Mouse (Mus musculus): Measurements from ENCODE around the gene Sfmbt1. TPM values are rescaled to one million over a fixed set of nuclear protein-coding genes. Genes with fewer than 3 reads are reported as not detected.

Sfmbt1 gene
- polyA plus RNA-seq, 1 experiment from 2014 or later: 12.1 TPM

- no peaks in the 10 kb centered on the region for H3K27me3 ChIP-seq (replicated peaks)
- no peak for ATAC-seq (ENCODE audit: insufficient read depth, low FRiP score, low read depth)
- no peak overlapping the region for H3K4me3 ChIP-seq (replicated peaks)
- no peak overlapping the region for H3K4me2 ChIP-seq
- no peaks in the 10 kb centered on the region for H3K9me3 ChIP-seq
- 61% methylated on average over 4 of the region's 4 CpGs for WGBS
- no peaks in the 10 kb centered on the region for H3K36me3 ChIP-seq
- peak overlapping the region; percentile 13; the same call in 1 of the 2 replicates for H3K27ac ChIP-seq
- H3K4me1 ChIP-seq: peaks cover 34% of the 10 kb centered on the region
- no peak overlapping the region for H3K9ac ChIP-seq
Measured at GRCm38 (mm10) chr14:30828077-30828476, 113.4 kb downstream of the Sfmbt1 start.

- WGBS: 56% methylated on average over 11 of the region's 11 CpGs
- H3K9ac ChIP-seq: no peak overlapping the region
- H3K4me3 ChIP-seq (replicated peaks): no peak overlapping the region
- H3K4me2 ChIP-seq: 0 out of 2 replicates have a peak overlapping the region, but pooled peaks have one; percentile 4
- H3K36me3 ChIP-seq: no peaks in the 10 kb centered on the region
- no peaks in the 10 kb centered on the region for H3K9me3 ChIP-seq
- no peaks in the 10 kb centered on the region for H3K27me3 ChIP-seq (replicated peaks)
- ATAC-seq (ENCODE audit: insufficient read depth, low FRiP score, low read depth): peak; percentile 32; the same call in 1 of the 2 replicates
- peak overlapping the region; percentile 52 for H3K27ac ChIP-seq
- peaks cover 34% of the 10 kb centered on the region for H3K4me1 ChIP-seq
Measured at GRCm38 (mm10) chr14:30828635-30829460, 114.2 kb downstream of the Sfmbt1 start.

- no peak overlapping the region for H3K4me3 ChIP-seq (replicated peaks)
- peaks cover 7% of the 10 kb centered on the region; the same call in 1 of the 2 replicates for H3K36me3 ChIP-seq
- no peak overlapping the region for H3K27ac ChIP-seq
- no peaks in the 10 kb centered on the region for H3K27me3 ChIP-seq (replicated peaks)
- no peak overlapping the region for H3K9ac ChIP-seq
- H3K9me3 ChIP-seq: no peaks in the 10 kb centered on the region
- ATAC-seq (ENCODE audit: insufficient read depth, low FRiP score, low read depth): no peak
- no peak overlapping the region for H3K4me2 ChIP-seq
- H3K4me1 ChIP-seq: no peaks in the 10 kb centered on the region
- WGBS: 85% methylated on average over 14 of the region's 14 CpGs
Measured at GRCm38 (mm10) chr14:30837416-30837996, 122.9 kb downstream of the Sfmbt1 start.

GRCm38 (mm10) chr14:30843701-30844100 lies 129.1 kb downstream of the Sfmbt1 start:
- Histone ChIP-seq H3K27ac (no peak overlapping the region), H3K36me3 (0 out of 2 replicates have a peak, but pooled peaks cover 4% of the 10 kb centered on the region), H3K4me3 (replicated peaks) (no peak overlapping the region), H3K4me1 (no peaks in the 10 kb centered on the region), H3K4me2 (no peak overlapping the region), H3K9me3 (no peaks in the 10 kb centered on the region), H3K9ac (no peak overlapping the region), H3K27me3 (replicated peaks) (no peaks in the 10 kb centered on the region)
- ATAC-seq (ENCODE audit: insufficient read depth, low FRiP score, low read depth): no peak
- WGBS: 84% methylated on average over 3 of the region's 3 CpGs

- Histone ChIP-seq H3K27me3 (replicated peaks) (no peaks in the 10 kb centered on the region), H3K4me3 (replicated peaks) (no peak overlapping the region), H3K4me2 (no peak overlapping the region), H3K27ac (no peak overlapping the region), H3K9ac (no peak overlapping the region), H3K9me3 (no peaks in the 10 kb centered on the region), H3K36me3 (no peaks in the 10 kb centered on the region), H3K4me1 (no peaks in the 10 kb centered on the region)
- WGBS: 88% methylated on average over 5 of the region's 5 CpGs
- ATAC-seq (ENCODE audit: insufficient read depth, low FRiP score, low read depth): no peak
Measured at GRCm38 (mm10) chr14:30850504-30850903, 135.9 kb downstream of the Sfmbt1 start.

- 86% methylated on average over 5 of the region's 5 CpGs for WGBS
- Histone ChIP-seq H3K36me3 (no peaks in the 10 kb centered on the region), H3K9ac (no peak overlapping the region), H3K9me3 (no peaks in the 10 kb centered on the region), H3K4me1 (no peaks in the 10 kb centered on the region), H3K27me3 (replicated peaks) (no peaks in the 10 kb centered on the region), H3K4me2 (no peak overlapping the region), H3K27ac (no peak overlapping the region), H3K4me3 (replicated peaks) (no peak overlapping the region)
- ATAC-seq (ENCODE audit: insufficient read depth, low FRiP score, low read depth): peak; percentile 53; the same call in 1 of the 2 replicates
Measured at GRCm38 (mm10) chr14:30852325-30852724, 137.7 kb downstream of the Sfmbt1 start.

- Histone ChIP-seq H3K36me3 (no peaks in the 10 kb centered on the region), H3K4me3 (replicated peaks) (no peak overlapping the region), H3K4me2 (no peak overlapping the region), H3K4me1 (no peaks in the 10 kb centered on the region), H3K9ac (no peak overlapping the region), H3K27me3 (replicated peaks) (no peaks in the 10 kb centered on the region), H3K9me3 (no peaks in the 10 kb centered on the region), H3K27ac (no peak overlapping the region)
- 90% methylated on average over 3 of the region's 3 CpGs for WGBS
- ATAC-seq (ENCODE audit: insufficient read depth, low FRiP score, low read depth): no peak
Measured at GRCm38 (mm10) chr14:30855316-30855715, 140.7 kb downstream of the Sfmbt1 start.

- Histone ChIP-seq H3K4me1 (peaks cover 11% of the 10 kb centered on the region; the same call in 1 of the 2 replicates), H3K36me3 (no peaks in the 10 kb centered on the region), H3K4me3 (replicated peaks) (no peak overlapping the region), H3K9me3 (no peaks in the 10 kb centered on the region), H3K27ac (no peak overlapping the region), H3K27me3 (replicated peaks) (no peaks in the 10 kb centered on the region), H3K4me2 (no peak overlapping the region), H3K9ac (no peak overlapping the region)
- WGBS: 62% methylated on average over 10 of the region's 10 CpGs
- no peak for ATAC-seq (ENCODE audit: insufficient read depth, low FRiP score, low read depth)
Measured at GRCm38 (mm10) chr14:30856885-30857507, 142.3 kb downstream of the Sfmbt1 start.

- Histone ChIP-seq H3K27ac (no peak overlapping the region), H3K9ac (no peak overlapping the region), H3K4me2 (no peak overlapping the region), H3K4me3 (replicated peaks) (no peak overlapping the region), H3K4me1 (peaks cover 13% of the 10 kb centered on the region; the same call in 1 of the 2 replicates), H3K9me3 (no peaks in the 10 kb centered on the region), H3K36me3 (no peaks in the 10 kb centered on the region), H3K27me3 (replicated peaks) (no peaks in the 10 kb centered on the region)
- WGBS: 76% methylated on average over 4 of the region's 4 CpGs
- no peak for ATAC-seq (ENCODE audit: insufficient read depth, low FRiP score, low read depth)
Measured at GRCm38 (mm10) chr14:30857990-30858389, 143.3 kb downstream of the Sfmbt1 start.

- H3K4me3 ChIP-seq (replicated peaks): no peak overlapping the region
- no peaks in the 10 kb centered on the region for H3K27me3 ChIP-seq (replicated peaks)
- H3K4me1 ChIP-seq: peaks cover 13% of the 10 kb centered on the region; the same call in 1 of the 2 replicates
- no peaks in the 10 kb centered on the region for H3K36me3 ChIP-seq
- H3K4me2 ChIP-seq: peak overlapping the region; percentile 19
- WGBS: 34% methylated on average over 16 of the region's 16 CpGs
- peak overlapping the region; percentile 4; the same call in 1 of the 2 replicates for H3K27ac ChIP-seq
- no peaks in the 10 kb centered on the region for H3K9me3 ChIP-seq
- peak; percentile 71 for ATAC-seq (ENCODE audit: insufficient read depth, low FRiP score, low read depth)
- no peak overlapping the region for H3K9ac ChIP-seq
Measured at GRCm38 (mm10) chr14:30861421-30862125, 146.9 kb downstream of the Sfmbt1 start.

GRCm38 (mm10) chr14:30862368-30862767 lies 147.7 kb downstream of the Sfmbt1 start:
- no peak for ATAC-seq (ENCODE audit: insufficient read depth, low FRiP score, low read depth)
- peaks cover 13% of the 10 kb centered on the region; the same call in 1 of the 2 replicates for H3K4me1 ChIP-seq
- H3K36me3 ChIP-seq: no peaks in the 10 kb centered on the region
- WGBS: 73% methylated on average over 9 of the region's 9 CpGs
- H3K4me3 ChIP-seq (replicated peaks): no peak overlapping the region
- no peaks in the 10 kb centered on the region for H3K9me3 ChIP-seq
- H3K4me2 ChIP-seq: no peak overlapping the region
- no peaks in the 10 kb centered on the region for H3K27me3 ChIP-seq (replicated peaks)
- 0 out of 2 replicates have a peak overlapping the region, but pooled peaks have one; percentile 4 for H3K27ac ChIP-seq
- H3K9ac ChIP-seq: no peak overlapping the region

Data from stomach, embryonic 15.5 days (tissue).